Mouse (Mus musculus) spleen, postnatal 36 days (tissue): ENCODE results near the gene Pik3c2a.
"Not testable (repeated sequence)": the region's sequence is repeated elsewhere in the genome, so short reads cannot be mapped to it uniquely, and the experiment has no call there.

Source experiments
- DNase-seq, 2 experiments: peaks; one replicate each; pipeline ENCODE4 v3.0.0; 2022; ENCODE audit warnings: low spot score in 2 of 2, mixed read lengths in 1 of 2

Gene Pik3c2a

DNA sequence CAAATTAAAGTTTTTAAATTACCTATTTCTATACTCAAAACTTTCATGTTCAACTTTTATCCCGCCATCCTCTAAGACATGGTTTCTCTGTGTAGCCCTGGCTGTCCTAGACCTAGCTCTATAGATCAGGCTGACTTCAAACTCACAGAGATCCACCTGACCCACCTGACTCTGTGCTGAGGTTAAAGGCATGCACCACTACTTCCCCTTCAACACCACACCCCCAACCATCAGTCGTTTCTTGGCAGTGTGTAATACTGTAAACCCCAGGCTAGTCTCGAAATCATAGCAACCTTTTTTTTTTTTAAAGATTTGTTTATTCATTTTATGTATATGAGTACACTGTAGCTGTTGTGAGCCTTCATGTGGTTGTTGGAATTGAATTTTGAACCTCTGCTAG is 50.9 kb downstream of the Pik3c2a start:
- no peak for DNase-seq

GRCm38 (mm10) chr7:116387389-116387788 is 55.9 kb downstream of the Pik3c2a start:
- not testable (repeated sequence) for DNase-seq

GRCm38 (mm10) chr7:116379181-116379580 is 64.1 kb downstream of the Pik3c2a start:
- DNase-seq, result not testable (repeated sequence)

- no peak for DNase-seq
These were observed 69.0 kb downstream of the Pik3c2a start for GRCm38 (mm10) chr7:116374284-116374683.

GRCm38 (mm10) chr7:116336226-116336625 is 107.0 kb downstream of the Pik3c2a start:
- DNase-seq, result peak; percentile 61 to 64

DNA sequence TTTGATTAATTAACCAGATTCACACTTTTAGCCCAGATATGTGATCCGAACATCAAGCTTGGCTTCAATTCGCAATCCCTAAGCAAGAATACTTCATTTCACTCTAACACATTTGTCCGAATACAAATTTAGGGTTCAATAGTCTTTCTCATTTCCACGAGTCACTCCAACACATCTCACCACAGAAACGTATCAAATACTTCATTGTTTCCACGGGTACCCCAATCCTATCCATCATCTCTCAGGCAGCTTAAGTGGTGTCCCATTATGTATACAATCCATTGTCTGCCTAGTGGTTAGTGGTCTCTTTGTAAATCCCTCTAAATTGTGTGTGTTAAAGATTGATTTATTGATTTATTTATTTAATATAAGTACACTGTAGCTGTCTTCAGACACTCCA is 108.1 kb downstream of the Pik3c2a start:
- no peak for DNase-seq

GRCm38 (mm10) chr7:116334669-116335038 is 108.6 kb downstream of the Pik3c2a start:
- no peak for DNase-seq

GRCm38 (mm10) chr7:116333713-116334668 is 109.3 kb downstream of the Pik3c2a start, which contains the start of gene Rps13:
Rps13 (minus strand) TSS chr7:116334195.
- peak; percentile 97 to 98 for DNase-seq

DNA sequence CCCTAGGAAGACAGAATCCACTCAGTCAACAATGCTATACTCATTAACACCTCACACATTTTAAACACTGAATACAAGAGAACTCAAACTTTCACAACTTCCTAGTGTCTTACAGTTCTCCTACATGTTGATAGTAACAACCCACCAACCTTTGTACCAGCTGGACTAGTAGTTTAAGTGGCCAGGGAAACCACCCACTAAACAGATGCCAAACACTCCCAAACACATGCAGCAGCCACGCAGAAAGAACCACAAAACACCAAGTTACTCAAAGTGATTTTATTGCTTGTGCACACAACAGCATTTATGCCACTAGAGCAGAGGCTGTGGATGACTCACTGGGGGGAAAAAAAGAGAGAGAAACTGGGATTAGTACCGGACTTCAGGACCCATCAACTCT is 112.0 kb downstream of the Pik3c2a start:
- DNase-seq, result no peak

- DNase-seq, result no peak
These were observed 113.4 kb downstream of the Pik3c2a start for GRCm38 (mm10) chr7:116329858-116330257.

GRCm38 (mm10) chr7:116328777-116329176 is 114.5 kb downstream of the Pik3c2a start:
- no peak for DNase-seq

DNA sequence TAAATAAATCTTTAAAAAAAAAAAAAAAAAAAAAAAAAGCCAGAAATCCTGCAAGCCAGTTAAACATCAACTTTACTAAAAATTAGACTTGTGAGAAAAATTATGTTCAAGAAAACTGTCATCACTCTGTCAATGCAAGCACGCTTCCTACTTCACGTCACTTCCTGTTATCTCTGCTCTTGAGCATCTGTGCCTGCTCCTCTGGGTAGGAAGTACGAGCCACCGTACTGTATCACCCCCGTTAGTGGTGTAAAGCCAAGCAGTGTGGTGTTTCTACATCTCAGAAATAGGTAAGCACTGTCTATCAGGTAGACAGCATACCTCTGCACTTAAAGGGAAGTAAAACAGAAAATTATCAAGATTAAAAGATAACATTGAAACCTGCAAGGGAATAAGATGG is 115.3 kb downstream of the Pik3c2a start:
- DNase-seq, result peak; percentile 53 to 58

GRCm38 (mm10) chr7:116323331-116323964 is 119.8 kb downstream of the Pik3c2a start:
- DNase-seq, result peak; percentile 36 to 48

DNA sequence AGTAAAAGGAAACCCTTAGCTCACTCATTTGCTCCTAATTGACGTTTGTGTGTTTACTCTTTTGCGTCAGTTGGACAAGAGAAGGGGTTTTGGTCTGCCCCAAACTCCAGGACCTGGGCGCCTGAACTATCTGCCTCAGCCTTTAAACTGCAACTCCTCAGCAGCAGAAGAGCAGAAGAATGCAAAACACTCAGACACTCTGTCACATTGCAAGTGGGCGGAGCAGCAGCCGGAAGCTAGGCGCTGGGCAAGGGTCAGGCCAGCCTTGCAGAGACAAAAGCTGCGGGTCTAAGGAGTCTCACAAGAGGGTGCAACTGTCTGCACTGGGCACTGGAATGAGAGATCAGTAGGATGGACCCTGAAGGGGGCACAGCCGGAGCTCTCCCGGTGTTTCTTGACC is 133.8 kb downstream of the Pik3c2a start:
- DNase-seq, result peak; percentile 34 to 37

DNA sequence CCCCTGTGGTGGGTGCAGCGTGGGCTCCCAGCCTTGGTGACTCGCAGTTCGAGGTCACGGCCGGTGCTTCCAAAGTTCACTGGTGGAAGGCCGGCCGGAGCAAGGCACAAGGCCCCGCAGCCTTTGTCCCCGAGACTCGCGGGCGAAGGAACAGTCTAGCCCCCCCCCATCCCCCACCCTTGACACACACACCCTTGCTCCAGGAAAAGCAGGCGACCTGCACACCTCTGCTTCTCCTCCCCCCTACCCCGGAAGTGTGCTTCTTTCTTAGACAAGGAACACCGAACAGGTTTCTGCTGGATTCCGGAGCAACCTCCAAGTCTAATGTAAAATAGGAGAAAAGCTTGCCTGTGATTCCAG is 134.6 kb downstream of the Pik3c2a start:
- no peak for DNase-seq

DNA sequence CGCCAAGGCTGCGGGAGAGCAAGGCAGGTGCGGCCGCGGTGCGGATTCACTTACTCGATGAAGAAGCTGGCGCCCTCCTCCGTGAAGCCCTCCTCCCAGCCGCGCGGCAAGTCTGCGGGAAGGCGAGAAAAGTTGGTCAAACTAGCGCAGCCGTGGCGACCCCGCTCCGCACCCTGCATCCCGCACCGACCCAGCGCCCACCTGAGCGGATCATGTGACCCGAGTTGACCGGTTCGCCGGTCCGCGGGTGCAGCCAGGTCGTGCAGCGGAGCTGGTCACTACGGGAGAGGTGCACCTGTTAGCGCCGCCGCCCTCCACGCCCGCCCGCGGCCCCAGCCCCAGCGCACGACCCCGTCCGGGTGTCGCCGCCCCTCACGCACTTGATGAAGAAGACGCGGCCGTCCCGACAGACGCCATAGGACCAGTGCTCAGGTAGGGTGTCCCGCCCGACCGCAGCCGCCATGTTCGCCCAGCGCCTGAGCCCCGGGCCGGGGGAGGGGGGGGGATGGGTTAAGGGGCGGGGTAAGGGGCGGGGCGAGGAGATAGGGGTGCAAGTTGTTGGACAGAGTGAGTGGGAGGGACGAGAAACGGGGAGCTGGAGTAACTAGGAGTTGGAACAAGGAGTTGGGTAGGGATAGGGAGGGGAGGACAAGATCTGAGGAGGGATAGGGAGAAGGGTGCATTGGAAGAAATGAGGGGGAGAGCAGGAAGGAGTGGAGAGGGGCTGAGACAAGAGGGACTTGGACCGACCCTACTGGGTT is 135.2 kb downstream of the Pik3c2a start, which contains the start of gene Plekha7:
Gene Plekha7 (minus strand): TSS at position 506 of the 761 bp plus-strand sequence.
- DNase-seq, result peak; percentile 23 to 27

DNA sequence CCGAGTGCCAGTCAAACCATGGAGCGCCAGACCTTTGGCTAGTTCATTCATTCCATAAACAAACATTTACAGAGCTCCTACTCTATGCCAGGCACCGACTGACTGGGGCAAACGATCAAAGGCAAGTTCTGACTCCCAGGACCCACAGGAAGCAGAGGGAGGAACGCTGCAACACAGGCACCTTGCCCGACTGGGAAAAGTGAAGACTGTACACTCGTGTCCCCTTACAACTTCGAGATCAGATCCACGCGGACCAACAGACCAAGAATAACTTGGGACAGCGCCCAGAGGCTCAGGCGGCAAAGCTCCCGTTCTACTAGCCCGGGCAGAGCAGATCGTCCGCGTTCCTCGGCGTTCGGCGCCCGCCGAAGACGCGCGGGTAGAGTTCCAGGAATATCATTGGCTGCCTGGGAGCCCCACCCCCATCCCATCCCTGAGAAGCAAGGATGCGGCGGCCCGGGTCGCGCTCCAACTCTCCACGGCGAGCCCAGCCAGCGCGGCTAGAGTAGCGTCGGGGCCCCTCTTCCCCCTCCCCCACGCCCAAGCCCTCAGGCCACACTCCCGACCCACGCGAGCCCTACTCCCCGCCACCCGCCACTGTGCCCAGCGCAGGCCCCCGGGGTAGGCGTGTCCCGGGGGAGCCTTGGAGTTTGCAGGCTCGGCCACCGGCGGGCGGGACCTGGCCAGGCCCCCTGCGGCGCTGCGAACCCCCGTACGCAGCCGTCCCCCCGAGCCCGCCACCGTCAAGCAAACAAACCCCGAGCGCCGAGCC is 136.0 kb downstream of the Pik3c2a start:
- no peak for DNase-seq

GRCm38 (mm10) chr7:116306601-116307000 is 136.6 kb downstream of the Pik3c2a start:
- DNase-seq, result no peak

DNA sequence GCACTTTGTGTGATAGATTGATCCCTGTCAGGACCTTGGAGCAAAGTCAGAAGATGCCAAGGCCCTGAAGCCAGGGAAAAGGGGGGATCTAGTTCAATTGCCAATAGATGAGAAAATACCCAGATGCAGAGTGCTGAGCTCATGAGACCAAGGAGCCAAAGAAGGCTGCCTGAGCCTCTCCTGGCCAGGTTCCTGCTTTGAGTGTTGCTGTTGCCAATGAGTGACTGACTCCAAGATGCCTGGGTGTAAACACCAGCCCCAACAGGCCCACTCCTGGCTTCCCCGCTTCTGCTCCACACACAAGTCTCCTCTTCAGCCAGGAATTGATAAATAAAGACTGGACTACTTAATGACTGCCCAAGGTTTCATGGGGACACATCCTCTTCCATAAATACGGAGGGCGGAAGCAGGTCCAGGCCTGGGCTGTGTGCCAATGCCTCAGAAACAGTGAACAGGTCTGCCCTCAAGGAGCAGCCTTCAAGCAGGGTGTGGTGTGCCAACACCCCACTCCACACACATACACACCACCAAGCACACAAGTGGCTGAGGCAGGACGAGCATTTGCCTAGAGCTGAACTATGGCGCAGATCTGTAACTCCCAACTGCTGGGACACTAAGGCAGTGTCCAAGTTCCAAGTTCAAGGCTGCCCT is 141.5 kb downstream of the Pik3c2a start:
- no peak for DNase-seq

DNA sequence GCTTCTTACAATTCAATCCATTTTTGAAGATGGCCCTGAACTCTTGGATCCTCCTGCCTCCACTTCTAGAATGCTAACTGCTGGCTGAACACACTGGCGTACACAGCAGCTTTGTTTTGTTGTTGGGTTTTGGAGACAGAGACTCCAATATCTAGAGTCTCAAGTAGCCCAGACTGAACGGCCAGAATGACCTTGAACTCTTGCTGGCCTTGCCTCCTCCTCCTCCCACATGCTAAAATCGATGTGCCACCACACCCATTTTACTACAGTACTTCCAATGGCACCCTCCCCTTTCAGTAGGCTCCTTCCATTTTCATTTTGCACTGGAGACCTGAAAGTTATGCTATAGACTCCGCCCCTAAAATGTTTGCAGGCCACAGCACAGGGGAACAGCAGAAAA is 142.1 kb downstream of the Pik3c2a start:
- no peak for DNase-seq

GRCm38 (mm10) chr7:116298851-116299250 is 144.4 kb downstream of the Pik3c2a start:
- no peak for DNase-seq
